ENCODE assay signal across 27 mouse cellular contexts in genomic region chr6:17266466-17266865, GRCm38 (mm10). TPM values are rescaled to one million over a fixed set of nuclear protein-coding genes. Genes with fewer than 3 reads are reported as not detected.
DNase-seq lines count a peak whose midpoint lies in the region; ATAC-seq and TF ChIP-seq lines count a peak whose summit lies in the region.
"Had no signal": no experiment of that assay in that cellular context is flagged by ENCODE, and none has a peak within 500 bp of the region (broad histone marks: within the 10 kb centered on the region; RNA-seq: fewer than 3 reads in every experiment).

No protein-coding gene starts in this region.

- no peaks in the 10 kb centered on the region for H3K4me1 ChIP-seq in lung, embryonic 14.5 days (ENCODE audit: insufficient read depth)
- peaks cover 10% of the 10 kb centered on the region for H3K4me1 ChIP-seq in embryonic fibroblast, embryonic 13.5 days (ENCODE audit: control insufficient read depth, insufficient read depth, low read length)
- H3K4me1 ChIP-seq in stomach, embryonic 16.5 days (ENCODE audit: control insufficient read depth, insufficient read depth, low read length): peaks cover 11% of the 10 kb centered on the region
- H3K4me1 ChIP-seq: forebrain, embryonic 12.5 days; heart, embryonic 13.5 days; liver, embryonic 15.5 days; neural tube, embryonic 13.5 days had no signal

- H3K9ac ChIP-seq in lung, embryonic 14.5 days: no peak overlapping the region
- H3K9ac ChIP-seq in stomach, embryonic 16.5 days (ENCODE audit: low read length): no peak overlapping the region
- H3K9ac ChIP-seq: forebrain, embryonic 12.5 days; heart, embryonic 13.5 days; limb, embryonic 15.5 days; liver, embryonic 15.5 days; neural tube, embryonic 13.5 days had no signal

- no peak for DNase-seq in frontal cortex, adult 2 months (ENCODE audit: extremely low spot score in 1 of 2, low spot score in 1 of 2)
- peak; percentile 70 for DNase-seq in lung, embryonic 14.5 days
- no peak for DNase-seq in lung, postnatal 4 days
- DNase-seq in cerebellum, adult 9-11 months: no peak
- DNase-seq in liver: no peak
- DNase-seq: adrenal gland, postnatal 25 days; cerebellum, adult 11 months; cerebellum, postnatal 14 days; gastrocnemius, postnatal 10 days; heart, postnatal 14 days; kidney, adult 2 months; layer of hippocampus, adult 9-11 months; left cerebral cortex, postnatal 4 days; thymus, adult 2 months; thymus, postnatal 4 days had no signal

- H3K4me2 ChIP-seq in lung, embryonic 14.5 days: no peak overlapping the region
- H3K4me2 ChIP-seq in stomach, embryonic 16.5 days (ENCODE audit: low read depth, low read length): no peak overlapping the region
- H3K4me2 ChIP-seq: forebrain, embryonic 12.5 days; heart, embryonic 13.5 days; limb, embryonic 15.5 days; liver, embryonic 15.5 days; neural tube, embryonic 13.5 days had no signal

- no peak for TF ChIP-seq POLR2A in embryonic fibroblast, embryonic 13.5 days (IDR thresholded peaks at IDR 0.05; ENCODE audit: low read depth, low read length)

- no peak overlapping the region for H3K4me3 ChIP-seq in lung, embryonic 14.5 days (ENCODE audit: low read depth, low read length)
- H3K4me3 ChIP-seq in embryonic fibroblast, embryonic 13.5 days (ENCODE audit: insufficient read depth, low read length): no peak overlapping the region
- H3K4me3 ChIP-seq in stomach, embryonic 16.5 days (replicated peaks; ENCODE audit: low read length): no peak overlapping the region
- H3K4me3 ChIP-seq: forebrain, embryonic 12.5 days; heart, embryonic 13.5 days; limb, embryonic 15.5 days; liver, embryonic 15.5 days; myocyte; neural tube, embryonic 13.5 days had no signal

- peak overlapping the region; percentile 33; the same call in 1 of the 2 replicates for H3K27ac ChIP-seq in lung, embryonic 14.5 days (ENCODE audit: low read depth)
- peak overlapping the region; percentile 90 for H3K27ac ChIP-seq in embryonic fibroblast, embryonic 13.5 days (ENCODE audit: insufficient read depth, low read length)
- H3K27ac ChIP-seq in stomach, embryonic 16.5 days (ENCODE audit: low read length): peak overlapping the region; percentile 79
- H3K27ac ChIP-seq: forebrain, embryonic 12.5 days; heart, embryonic 13.5 days; hindbrain, postnatal 0 days; limb, embryonic 15.5 days; liver, embryonic 15.5 days; macrophage; neural tube, embryonic 13.5 days had no signal

- no peak for TF ChIP-seq CTCF in lung, embryonic 14.5 days (IDR thresholded peaks at IDR 0.05; ENCODE audit: low read depth)
- no peak for TF ChIP-seq CTCF in embryonic fibroblast, embryonic 13.5 days (IDR thresholded peaks at IDR 0.05; ENCODE audit: borderline replicate concordance, insufficient read depth, low read length)

- no peaks in the 10 kb centered on the region for H3K27me3 ChIP-seq in lung, embryonic 14.5 days (ENCODE audit: insufficient read depth, low read length)
- H3K27me3 ChIP-seq in stomach, embryonic 16.5 days (ENCODE audit: control insufficient read depth, insufficient read depth, low read length): no peaks in the 10 kb centered on the region
- H3K27me3 ChIP-seq: forebrain, embryonic 12.5 days; heart, embryonic 13.5 days; limb, embryonic 15.5 days; liver, embryonic 15.5 days; neural tube, embryonic 13.5 days had no signal

- no peaks in the 10 kb centered on the region for H3K9me3 ChIP-seq in lung, embryonic 14.5 days (ENCODE audit: low read depth, low read length)
- no peaks in the 10 kb centered on the region for H3K9me3 ChIP-seq in stomach, embryonic 16.5 days (replicated peaks; ENCODE audit: control insufficient read depth, low read length)
- H3K9me3 ChIP-seq: forebrain, embryonic 12.5 days; heart, embryonic 13.5 days; limb, embryonic 15.5 days; liver, embryonic 15.5 days; neural tube, embryonic 13.5 days had no signal

- 47% methylated on average over 3 of the region's 3 CpGs for WGBS in lung, embryonic 14.5 days
- 39% methylated on average over 3 of the region's 3 CpGs for WGBS in stomach, embryonic 16.5 days

- 0 out of 2 replicates have a peak, but pooled peaks have one; percentile 16 for ATAC-seq in frontal cortex, adult (ENCODE audit: low TSS enrichment)
- ATAC-seq in lung, embryonic 14.5 days (ENCODE audit: insufficient read depth): peak; percentile 56
- peak; percentile 47; the same call in 1 of the 2 replicates for ATAC-seq in stomach, embryonic 16.5 days (ENCODE audit: insufficient read depth, low FRiP score)
- ATAC-seq: hindbrain, postnatal 0 days; midbrain, embryonic 16.5 days had no signal

- no peaks in the 10 kb centered on the region for H3K36me3 ChIP-seq in lung, embryonic 14.5 days (ENCODE audit: insufficient read depth)
- H3K36me3 ChIP-seq in stomach, embryonic 16.5 days (ENCODE audit: control insufficient read depth, insufficient read depth, low read length): no peaks in the 10 kb centered on the region
- H3K36me3 ChIP-seq: forebrain, embryonic 12.5 days; heart, embryonic 13.5 days; limb, embryonic 15.5 days; liver, embryonic 15.5 days; neural tube, embryonic 13.5 days had no signal

RNA-seq across cellular contexts. Expression of gene Cav2, which starts 14.5 kb away (rescaled TPM):
- 22.5 and 29.9 TPM in 2 replicates for polyA plus RNA-seq in frontal cortex, adult 2 months (2012; rRNA removed)
- polyA plus RNA-seq in lung, embryonic 14.5 days (2014; fragmentation: Nextera tagmentation; extraction: Ambion mirVana): 52.1 and 55.8 TPM in 2 replicates
- 45.6 and 74.2 TPM in 2 replicates for polyA plus RNA-seq in embryonic fibroblast, embryonic 13.5 days (2011; ENCODE audit: insufficient read length, low read depth, missing spikeins)
- polyA plus RNA-seq in stomach, embryonic 16.5 days (2015; fragmentation: Nextera tagmentation; extraction: Ambion mirVana): 70.4 and 71.9 TPM in 2 replicates

RNA-seq across cellular contexts. Expression of gene Cav1, which starts 39.7 kb away (rescaled TPM):
- polyA plus RNA-seq in frontal cortex, adult 2 months (2012; rRNA removed): 27.3 and 29.5 TPM in 2 replicates
- 300 and 367 TPM in 2 replicates for polyA plus RNA-seq in lung, embryonic 14.5 days (2014; fragmentation: Nextera tagmentation; extraction: Ambion mirVana)
- polyA plus RNA-seq in embryonic fibroblast, embryonic 13.5 days (2011; ENCODE audit: insufficient read length, low read depth, missing spikeins): 610 and 713 TPM in 2 replicates
- 433 and 475 TPM in 2 replicates for polyA plus RNA-seq in stomach, embryonic 16.5 days (2015; fragmentation: Nextera tagmentation; extraction: Ambion mirVana)

Comparison
In these comparisons a context has a peak if more than half of its experiments do, and no peak if none do; other contexts are left out.
1. H3K27ac ChIP-seq: peak in every context shown above with its lines; median percentile 90 in embryonic fibroblast, embryonic 13.5 days; 79 in stomach, embryonic 16.5 days; 33 in lung, embryonic 14.5 days.